Mouse (Mus musculus): ENCODE data around the gene Capzb. TPM values are rescaled to one million over a fixed set of nuclear protein-coding genes. Genes with fewer than 3 reads are reported as not detected.
A peak's percentile ranks its signal among the peaks of the same experiment; 100 is the strongest.

The Capzb gene
- polyA plus RNA-seq (2015; fragmentation: Nextera tagmentation; extraction: Ambion mirVana), result 399 and 425 TPM in 2 replicates

DNA sequence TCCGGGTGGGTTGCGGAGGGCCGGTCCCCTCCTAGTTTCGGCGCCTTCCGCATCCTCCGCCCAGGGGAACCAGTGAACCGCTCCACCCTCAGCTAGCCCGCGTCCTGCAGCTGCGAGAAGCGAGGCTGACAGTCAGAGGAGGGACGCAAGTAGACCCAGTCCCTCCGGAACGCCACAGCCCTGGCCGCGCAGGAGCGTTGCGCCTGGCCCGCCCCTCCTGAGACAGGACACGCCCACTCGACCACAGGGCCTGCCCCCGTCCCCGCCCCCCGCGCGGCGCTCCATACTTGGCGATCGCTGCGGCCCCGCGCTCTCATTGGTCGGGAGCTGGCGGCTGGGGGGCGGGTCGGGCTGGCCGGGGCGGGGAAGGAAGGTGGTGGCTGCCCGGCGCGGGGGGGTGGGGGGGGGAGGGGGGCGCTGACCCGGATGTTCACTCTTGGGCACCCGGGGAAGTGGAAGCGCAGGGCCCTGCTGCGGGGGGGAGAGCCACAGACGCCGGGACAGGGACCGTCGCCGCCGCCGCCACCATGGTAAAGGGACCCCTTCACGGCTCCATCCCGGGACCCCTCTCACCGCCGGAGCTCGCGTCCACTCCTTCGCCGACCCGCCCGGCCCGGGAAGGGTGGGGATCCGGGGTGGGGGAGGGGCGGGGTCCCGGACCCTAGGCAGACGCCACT lies at the start of gene Capzb:
TSS of gene Capzb (plus strand) at position 401 of the 677 bp plus-strand sequence.
- Histone ChIP-seq H3K9ac (peak within 1 kb of the TSS; percentile 81), H3K9me3 (no peaks in the 10 kb centered on the region), H3K27me3 (no peaks in the 10 kb centered on the region), H3K27ac (peak within 1 kb of the TSS; percentile 95), H3K36me3 (0 out of 2 replicates have a peak, but pooled peaks cover 4% of the 10 kb centered on the region), H3K4me2 (peak within 1 kb of the TSS; percentile 93), H3K4me1 (peaks cover 47% of the 10 kb centered on the region), H3K4me3 (peak within 1 kb of the TSS; percentile 92)
- peak; percentile 96 for ATAC-seq (ENCODE audit: insufficient number of reproducible peaks, low FRiP score, low TSS enrichment, low read depth)
- under 1% methylated on average over 41 of the region's 69 CpGs for WGBS

DNA sequence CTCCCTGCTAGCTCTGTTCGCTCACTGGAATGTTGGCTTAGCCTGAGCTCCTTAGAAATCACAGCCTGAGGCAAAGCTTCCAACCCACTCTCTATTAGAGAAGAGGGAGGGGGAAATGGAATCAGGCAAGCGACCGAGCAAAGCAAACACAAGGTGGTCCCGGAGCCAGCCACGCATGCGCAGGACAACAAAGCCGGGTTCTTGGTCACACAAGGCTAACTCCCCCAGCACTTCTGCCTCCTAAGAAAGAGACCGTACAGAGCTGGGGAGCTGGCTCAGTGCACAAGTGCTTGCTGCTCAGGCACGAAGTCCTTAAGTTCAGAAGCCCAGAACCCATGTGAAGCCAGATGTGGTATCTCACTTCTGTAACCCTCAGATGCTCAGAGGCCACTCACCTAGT lies 49.7 kb upstream of the Capzb start:
- Histone ChIP-seq H3K4me2 (no peak overlapping the region), H3K36me3 (no peaks in the 10 kb centered on the region), H3K9ac (no peak overlapping the region), H3K27ac (no peak overlapping the region; the same call in 1 of the 2 replicates), H3K9me3 (no peaks in the 10 kb centered on the region), H3K4me1 (peaks cover 6% of the 10 kb centered on the region; the same call in 1 of the 2 replicates), H3K27me3 (no peaks in the 10 kb centered on the region), H3K4me3 (no peak overlapping the region)
- no peak for ATAC-seq (ENCODE audit: insufficient number of reproducible peaks, low FRiP score, low TSS enrichment, low read depth)
- 45% methylated on average over 9 of the region's 9 CpGs for WGBS

DNA sequence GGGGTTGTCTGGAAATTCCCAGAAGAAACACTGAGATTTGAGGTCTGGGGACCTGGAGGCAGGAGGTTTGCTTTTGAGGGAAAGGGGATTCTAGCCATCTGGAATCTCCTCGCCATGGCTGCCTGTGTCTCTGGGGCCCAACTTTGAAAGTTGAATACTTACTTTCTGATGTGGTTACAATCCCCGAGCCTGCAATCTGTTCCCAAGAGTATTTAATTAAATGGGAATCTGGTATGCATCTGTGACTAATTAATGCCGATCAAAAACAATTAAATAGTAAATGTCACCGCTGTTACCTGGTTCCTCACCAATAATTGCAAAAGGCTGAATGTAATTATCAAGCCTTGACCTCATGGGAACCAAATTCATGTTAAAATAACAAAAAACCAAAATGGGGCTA lies 48.1 kb upstream of the Capzb start:
- 35% methylated on average over 4 of the region's 4 CpGs for WGBS
- no peak for ATAC-seq (ENCODE audit: insufficient number of reproducible peaks, low FRiP score, low TSS enrichment, low read depth)

DNA sequence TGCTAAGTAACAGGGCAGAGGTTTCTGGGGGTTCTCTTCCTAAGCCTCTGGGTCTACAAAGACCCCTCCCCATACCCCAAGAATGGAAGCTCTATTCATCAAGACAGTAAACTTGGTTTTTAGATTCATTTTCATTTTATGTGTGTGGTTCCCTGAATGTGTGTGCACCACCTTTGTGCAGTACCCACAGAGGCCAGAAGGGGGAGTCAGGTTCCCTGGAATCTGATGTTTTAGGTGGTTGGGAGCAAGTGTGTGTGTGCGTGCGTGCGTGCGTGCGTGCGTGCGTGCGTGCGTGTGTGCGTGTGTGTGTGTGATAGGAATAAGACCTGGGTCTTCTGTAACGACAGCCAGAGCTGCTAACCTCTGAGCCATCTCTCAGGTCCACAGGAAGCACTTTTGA lies 47.5 kb upstream of the Capzb start:
- H3K9me3 ChIP-seq, result no peaks in the 10 kb centered on the region; the same call in 1 of the 2 replicates
- WGBS, result 84% methylated on average over 11 of the region's 11 CpGs
- H3K36me3 ChIP-seq, result no peaks in the 10 kb centered on the region
- H3K4me3 ChIP-seq, result no peak overlapping the region
- H3K9ac ChIP-seq, result no peak overlapping the region
- H3K4me2 ChIP-seq, result no peak overlapping the region
- no peak for ATAC-seq (ENCODE audit: insufficient number of reproducible peaks, low FRiP score, low TSS enrichment, low read depth)
- no peaks in the 10 kb centered on the region for H3K27me3 ChIP-seq
- peaks cover 6% of the 10 kb centered on the region; the same call in 1 of the 2 replicates for H3K4me1 ChIP-seq
- no peak overlapping the region for H3K27ac ChIP-seq

More for the DNA sequence above, 48.1 kb upstream of the Capzb start:
- H3K4me2 ChIP-seq, result no peak overlapping the region
- no peak overlapping the region for H3K9ac ChIP-seq
- H3K27ac ChIP-seq, result no peak overlapping the region
- H3K4me3 ChIP-seq, result no peak overlapping the region
- no peaks in the 10 kb centered on the region; the same call in 1 of the 2 replicates for H3K9me3 ChIP-seq
- no peaks in the 10 kb centered on the region for H3K36me3 ChIP-seq
- no peaks in the 10 kb centered on the region for H3K27me3 ChIP-seq
- H3K4me1 ChIP-seq, result peaks cover 6% of the 10 kb centered on the region; the same call in 1 of the 2 replicates

DNA sequence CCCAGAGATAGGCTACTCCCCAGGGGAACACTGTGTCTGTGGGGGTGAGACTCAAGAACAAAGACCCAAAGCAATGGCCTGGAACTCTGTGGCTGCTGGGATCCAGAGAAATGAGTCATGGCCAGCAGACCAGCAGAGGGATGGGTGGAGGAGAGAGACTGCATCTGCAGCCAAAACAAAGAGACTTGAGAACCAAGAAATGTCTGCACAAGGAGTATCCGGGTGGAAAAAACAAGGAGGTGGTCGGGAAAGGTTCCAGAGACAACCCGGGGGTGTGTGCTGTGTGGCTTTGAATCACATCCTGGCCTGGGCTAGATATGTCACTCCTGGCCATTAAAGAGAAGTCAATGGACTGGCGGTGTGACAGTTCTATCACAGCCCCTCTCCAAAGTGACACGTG lies 45.9 kb upstream of the Capzb start:
- 78% methylated on average over 5 of the region's 5 CpGs for WGBS
- H3K4me2 ChIP-seq, result no peak overlapping the region
- no peak overlapping the region for H3K4me3 ChIP-seq
- H3K27ac ChIP-seq, result no peak overlapping the region
- ATAC-seq (ENCODE audit: insufficient number of reproducible peaks, low FRiP score, low TSS enrichment, low read depth), result no peak
- H3K27me3 ChIP-seq, result no peaks in the 10 kb centered on the region
- H3K36me3 ChIP-seq, result no peaks in the 10 kb centered on the region
- H3K4me1 ChIP-seq, result peaks cover 6% of the 10 kb centered on the region; the same call in 1 of the 2 replicates
- H3K9ac ChIP-seq, result no peak overlapping the region
- no peaks in the 10 kb centered on the region; the same call in 1 of the 2 replicates for H3K9me3 ChIP-seq

DNA sequence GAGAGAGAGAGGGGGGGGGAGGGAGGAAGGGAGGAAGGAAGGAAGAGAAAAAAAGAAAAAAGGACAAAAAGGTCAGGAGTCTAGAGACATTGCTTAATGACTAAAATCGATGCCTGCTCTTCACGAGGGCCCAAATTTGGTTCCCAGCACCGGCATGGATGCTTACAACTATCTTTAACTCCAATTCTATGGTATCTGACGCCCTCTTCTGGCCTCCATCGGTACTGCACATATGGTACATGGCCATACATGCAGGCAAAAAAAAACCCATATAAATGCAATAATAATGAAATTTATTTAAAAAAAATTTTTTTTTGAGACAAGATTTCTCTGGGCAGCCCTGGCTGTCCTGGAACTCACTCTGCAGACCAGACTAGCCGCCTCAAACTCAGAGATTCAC lies 41.3 kb upstream of the Capzb start:
- H3K4me2 ChIP-seq, result no peak overlapping the region
- H3K9ac ChIP-seq, result no peak overlapping the region
- H3K9me3 ChIP-seq, result no peaks in the 10 kb centered on the region; the same call in 1 of the 2 replicates
- no peak for ATAC-seq (ENCODE audit: insufficient number of reproducible peaks, low FRiP score, low TSS enrichment, low read depth)
- 66% methylated on average over 6 of the region's 6 CpGs for WGBS
- no peaks in the 10 kb centered on the region for H3K4me1 ChIP-seq
- no peak overlapping the region for H3K27ac ChIP-seq
- H3K36me3 ChIP-seq, result no peaks in the 10 kb centered on the region
- no peak overlapping the region for H3K4me3 ChIP-seq
- no peaks in the 10 kb centered on the region for H3K27me3 ChIP-seq

DNA sequence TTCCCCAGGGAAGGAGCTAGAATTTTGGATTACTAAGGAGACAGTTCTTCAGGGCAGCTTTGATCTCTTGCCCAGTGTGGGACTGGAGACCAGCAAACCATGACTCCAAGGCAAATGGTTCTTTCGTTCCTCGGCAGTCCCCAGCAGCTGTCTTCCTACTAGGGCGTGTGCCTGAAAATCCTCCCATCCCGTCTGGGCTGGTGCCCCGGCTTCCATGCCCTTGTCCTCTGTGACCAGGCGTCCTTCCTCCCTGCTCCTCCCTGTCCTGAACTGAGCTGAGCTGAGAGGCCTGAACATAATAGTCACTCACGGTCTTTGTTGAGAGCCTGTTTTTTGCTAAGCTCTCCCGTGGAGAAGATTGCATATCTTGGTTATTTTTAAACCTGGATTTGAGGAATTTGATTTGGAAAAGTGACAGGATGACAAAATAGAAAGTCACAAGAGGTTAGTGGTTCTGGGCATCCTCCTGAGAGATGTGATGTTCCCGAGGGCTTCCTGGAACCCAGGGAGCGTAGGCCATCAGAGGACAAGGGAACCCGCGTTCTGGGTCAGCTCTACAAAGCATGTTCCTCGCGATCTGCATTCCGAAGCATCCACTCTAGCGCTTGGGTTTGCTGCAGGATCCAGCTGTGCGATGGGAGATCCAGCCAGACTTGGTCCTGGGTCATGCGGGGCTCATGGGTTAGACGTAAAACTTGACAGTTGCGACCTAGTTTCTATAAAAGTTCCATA lies 38.0 kb upstream of the Capzb start:
- no peak for ATAC-seq (ENCODE audit: insufficient number of reproducible peaks, low FRiP score, low TSS enrichment, low read depth)
- Histone ChIP-seq H3K27me3 (no peaks in the 10 kb centered on the region), H3K4me3 (no peak overlapping the region), H3K9me3 (no peaks in the 10 kb centered on the region), H3K9ac (no peak overlapping the region), H3K36me3 (no peaks in the 10 kb centered on the region), H3K4me2 (no peak overlapping the region), H3K27ac (no peak overlapping the region), H3K4me1 (no peaks in the 10 kb centered on the region)
- 72% methylated on average over 20 of the region's 20 CpGs for WGBS

DNA sequence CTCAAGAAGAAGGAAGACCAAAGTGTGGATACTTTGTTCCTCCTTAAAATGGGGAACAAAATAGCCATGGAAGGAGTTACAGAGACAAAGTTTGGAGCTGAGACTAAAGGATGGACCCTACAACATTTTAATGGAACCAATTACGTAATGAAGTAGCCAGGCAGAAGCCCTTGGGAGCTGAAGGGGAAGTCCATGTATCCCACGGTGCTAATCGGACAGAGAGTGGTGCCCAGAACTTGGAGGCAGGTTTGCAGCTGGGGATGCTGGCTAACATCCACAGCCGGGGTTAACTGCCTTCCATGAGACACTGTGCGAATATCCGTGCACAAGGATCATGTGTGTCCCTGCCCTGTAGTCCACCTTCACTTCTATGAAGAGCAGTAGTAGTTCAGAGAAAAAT lies 36.2 kb upstream of the Capzb start:
- WGBS, result 78% methylated on average over 6 of the region's 6 CpGs
- Histone ChIP-seq H3K27me3 (no peaks in the 10 kb centered on the region), H3K9me3 (no peaks in the 10 kb centered on the region)

DNA sequence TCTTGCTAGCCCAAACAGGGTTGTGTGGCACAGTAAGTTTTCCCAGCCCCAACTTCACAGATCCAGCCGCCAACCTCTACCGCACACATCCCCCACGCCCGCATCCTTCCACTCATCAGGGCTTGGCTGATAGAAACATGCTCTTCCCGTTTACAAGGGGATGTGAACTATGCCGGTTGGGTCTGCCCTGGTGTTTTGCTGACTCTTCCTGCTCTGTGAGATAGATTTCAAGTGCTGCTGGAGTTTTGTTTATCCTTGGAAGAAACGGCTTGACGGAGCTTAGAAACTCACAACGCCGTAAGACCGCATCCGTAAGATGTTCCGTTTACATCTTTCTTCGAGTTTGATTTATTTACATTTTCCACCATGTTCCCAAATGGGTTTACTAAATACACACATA lies 34.3 kb upstream of the Capzb start:
- no peak overlapping the region for H3K4me3 ChIP-seq
- H3K9me3 ChIP-seq, result no peaks in the 10 kb centered on the region
- H3K4me2 ChIP-seq, result no peak overlapping the region
- no peaks in the 10 kb centered on the region for H3K27me3 ChIP-seq
- no peaks in the 10 kb centered on the region for H3K36me3 ChIP-seq
- no peak for ATAC-seq (ENCODE audit: insufficient number of reproducible peaks, low FRiP score, low TSS enrichment, low read depth)
- no peak overlapping the region for H3K27ac ChIP-seq
- WGBS, result 87% methylated on average over 14 of the region's 14 CpGs
- H3K4me1 ChIP-seq, result no peaks in the 10 kb centered on the region
- no peak overlapping the region for H3K9ac ChIP-seq

More for the DNA sequence above, 36.2 kb upstream of the Capzb start:
- Histone ChIP-seq H3K4me1 (no peaks in the 10 kb centered on the region), H3K27ac (no peak overlapping the region), H3K4me2 (no peak overlapping the region), H3K4me3 (no peak overlapping the region), H3K36me3 (no peaks in the 10 kb centered on the region), H3K9ac (no peak overlapping the region)
- no peak for ATAC-seq (ENCODE audit: insufficient number of reproducible peaks, low FRiP score, low TSS enrichment, low read depth)

DNA sequence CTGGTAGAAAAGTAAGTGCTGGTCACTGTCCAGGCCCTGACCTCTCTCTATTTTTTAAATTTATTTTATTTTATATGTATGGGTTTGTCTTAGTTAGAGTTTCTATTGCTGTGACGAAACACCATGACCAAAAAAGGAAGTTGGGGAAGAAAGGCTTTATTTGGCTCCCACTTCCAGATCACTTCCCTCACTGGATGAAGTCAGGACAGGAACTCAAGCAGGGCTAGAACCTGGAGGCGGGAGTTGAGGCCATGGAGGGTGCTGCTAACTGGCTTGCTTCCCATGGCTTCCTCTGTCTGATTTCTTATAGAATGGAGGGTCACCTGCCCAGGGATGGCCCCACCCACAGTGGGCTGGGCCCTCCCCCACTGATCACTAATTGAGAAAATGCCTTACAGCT lies 31.6 kb upstream of the Capzb start:
- Histone ChIP-seq H3K27me3 (no peaks in the 10 kb centered on the region), H3K9me3 (no peaks in the 10 kb centered on the region), H3K36me3 (no peaks in the 10 kb centered on the region), H3K27ac (no peak overlapping the region), H3K4me2 (no peak overlapping the region), H3K4me3 (no peak overlapping the region), H3K4me1 (no peaks in the 10 kb centered on the region), H3K9ac (no peak overlapping the region)
- ATAC-seq (ENCODE audit: insufficient number of reproducible peaks, low FRiP score, low TSS enrichment, low read depth), result no peak
- 56% methylated on average over 2 of the region's 2 CpGs for WGBS

DNA sequence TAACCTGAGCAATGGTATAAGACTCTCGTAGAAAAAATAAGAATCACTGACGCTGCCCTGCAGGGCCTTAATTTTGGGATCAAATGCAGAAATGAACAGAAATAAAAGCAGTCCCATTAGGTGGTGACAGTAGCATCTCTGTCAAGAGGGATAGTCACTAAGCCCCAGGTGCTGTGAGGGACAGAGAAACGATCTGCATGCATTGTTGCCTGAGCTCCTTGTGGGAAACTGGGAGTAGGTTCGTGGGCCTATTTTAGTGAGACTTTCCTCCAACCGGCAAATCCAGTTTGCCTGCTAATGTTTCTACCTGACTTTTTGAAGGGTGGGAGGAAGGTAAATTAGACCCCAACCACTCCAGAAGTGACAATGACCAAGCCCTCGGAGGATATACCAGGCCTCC lies 28.6 kb upstream of the Capzb start:
- ATAC-seq (ENCODE audit: insufficient number of reproducible peaks, low FRiP score, low TSS enrichment, low read depth), result no peak
- 80% methylated on average over 6 of the region's 6 CpGs for WGBS

DNA sequence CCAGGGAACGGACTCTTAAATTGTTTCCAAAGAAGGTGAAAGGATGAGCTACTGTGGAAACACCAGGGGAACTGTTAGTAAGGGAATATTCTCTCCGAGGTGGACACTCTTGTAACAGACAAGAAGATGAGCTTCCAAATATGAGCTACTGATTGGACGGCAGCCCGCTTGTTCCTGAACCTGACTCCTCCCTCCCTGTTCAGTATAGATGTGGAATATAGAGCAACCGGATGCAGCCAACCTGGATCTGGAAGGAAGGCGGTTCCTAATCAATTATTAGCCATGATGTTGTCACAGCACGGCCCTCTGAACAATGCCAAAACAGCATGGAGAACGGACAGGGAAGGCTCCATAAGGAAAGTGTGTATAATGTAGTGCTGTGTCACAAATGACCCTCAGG lies 27.4 kb upstream of the Capzb start:
- Histone ChIP-seq H3K9ac (no peak overlapping the region), H3K4me2 (no peak overlapping the region), H3K27ac (no peak overlapping the region), H3K9me3 (no peaks in the 10 kb centered on the region), H3K27me3 (no peaks in the 10 kb centered on the region), H3K4me1 (peaks cover 16% of the 10 kb centered on the region), H3K4me3 (no peak overlapping the region), H3K36me3 (no peaks in the 10 kb centered on the region)
- WGBS, result 85% methylated on average over 8 of the region's 8 CpGs
- ATAC-seq (ENCODE audit: insufficient number of reproducible peaks, low FRiP score, low TSS enrichment, low read depth), result no peak

More for the DNA sequence above, 28.6 kb upstream of the Capzb start:
- no peaks in the 10 kb centered on the region for H3K27me3 ChIP-seq
- no peak overlapping the region for H3K27ac ChIP-seq
- peaks cover 10% of the 10 kb centered on the region for H3K4me1 ChIP-seq
- no peaks in the 10 kb centered on the region for H3K9me3 ChIP-seq
- H3K9ac ChIP-seq, result no peak overlapping the region
- H3K4me2 ChIP-seq, result no peak overlapping the region
- no peak overlapping the region for H3K4me3 ChIP-seq
- H3K36me3 ChIP-seq, result no peaks in the 10 kb centered on the region
